Mouse (Mus musculus) olfactory bulb, adult 2 months (tissue): ENCODE data around the gene Stom.

ENCODE experiments used
- CTCF ChIP-seq: fragments of 200-500 bp; IDR thresholded peaks from 2 replicates; pipeline ENCODE4 v1.5.1; 2012; ENCODE audit warnings: low read depth, mild to moderate bottlenecking, low read length, moderate library complexity; ENCODE audit not compliant: insufficient read depth
- POLR2A ChIP-seq: fragments of 200-500 bp; IDR thresholded peaks from 2 replicates; pipeline ENCODE4 v1.6.1; 2012; ENCODE audit warnings: mild to moderate bottlenecking, low read depth, low read length, moderate library complexity; ENCODE audit not compliant: insufficient read depth

DNA sequence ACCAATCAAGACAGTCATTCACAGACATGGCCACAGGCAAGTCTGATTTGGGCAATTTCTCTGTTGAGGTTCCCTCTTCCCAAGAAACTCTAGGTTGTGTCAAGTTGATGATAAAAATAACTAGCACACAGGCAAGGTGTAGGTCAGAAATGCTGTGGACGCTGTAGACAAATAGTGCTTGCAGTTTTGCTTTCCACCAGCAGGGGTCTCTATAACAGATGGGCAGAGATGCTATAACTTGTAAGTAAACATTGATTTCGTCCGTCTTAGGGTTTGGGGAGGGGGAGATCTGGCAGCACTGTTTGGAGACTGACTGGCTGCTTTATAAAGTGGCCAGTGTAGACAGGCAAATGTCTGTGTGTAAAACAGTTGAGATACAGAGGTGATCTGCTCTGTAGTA, 44.9 kb downstream of the Stom start:
- TF ChIP-seq POLR2A (no peak), CTCF (no peak)
